Mouse (Mus musculus) embryonic facial prominence, embryonic 13.5 days (tissue): ENCODE results near the gene Snx29. TPM values are rescaled to one million over a fixed set of nuclear protein-coding genes. Genes with fewer than 3 reads are reported as not detected.

Source experiments
- ATAC-seq: fragments of 200-750 bp; cut with Nextera tagmentation; 2 replicates; pipeline ENCODE4 v1.8.0; 2017; ENCODE audit warnings: low read depth; ENCODE audit not compliant: insufficient number of reproducible peaks, insufficient read depth, low FRiP score, low TSS enrichment
- H3K27ac ChIP-seq: fragments of 300-500 bp; sonication (generic); 2 replicates; pipeline ENCODE4 v1.5.1; 2015; ENCODE audit warnings: moderate library complexity, mild to moderate bottlenecking, inconsistent platforms
- H3K27me3 ChIP-seq: fragments of 300-500 bp; sonication (generic); 2 replicates; pipeline ENCODE4 v1.6.1; 2015; ENCODE audit warnings: mild to moderate bottlenecking, inconsistent platforms
- H3K36me3 ChIP-seq: fragments of 300-500 bp; sonication (generic); 2 replicates; pipeline ENCODE4 v1.6.1; 2015; ENCODE audit warnings: mild to moderate bottlenecking, inconsistent platforms
- H3K4me1 ChIP-seq: fragments of 300-500 bp; sonication (generic); 2 replicates; pipeline ENCODE4 v1.6.1; 2015; ENCODE audit warnings: inconsistent platforms
- H3K4me2 ChIP-seq: fragments of 300-500 bp; sonication (generic); 2 replicates; pipeline ENCODE4 v1.6.1; 2015; ENCODE audit warnings: moderate library complexity, mild to moderate bottlenecking, inconsistent platforms
- H3K4me3 ChIP-seq: fragments of 300-500 bp; sonication (generic); 2 replicates; pipeline ENCODE4 v1.5.1; 2015; ENCODE audit warnings: mild to moderate bottlenecking, inconsistent platforms
- H3K9ac ChIP-seq: fragments of 300-500 bp; sonication (generic); 2 replicates; pipeline ENCODE4 v1.6.1; 2015; ENCODE audit warnings: mild to moderate bottlenecking, inconsistent platforms
- H3K9me3 ChIP-seq: fragments of 300-500 bp; sonication (generic); 2 replicates; pipeline ENCODE4 v1.6.1; 2016; ENCODE audit warnings: inconsistent platforms
- WGBS: fragments of 180-500 bp; shearing (Covaris S2); methylation state at CpG from one replicate; pipeline ENCODE4 v1.1.7; 2015; ENCODE audit warnings: mixed read lengths; 5-methylcytosine and 5-hydroxymethylcytosine counted together
- polyA plus RNA-seq: library from polyadenylated mRNA; unstranded; fragments of >200 nt; fragmentation: Nextera tagmentation; extraction: Ambion mirVana; gene quantifications from 2 replicates; pipeline ENCODE4 v1.2.1, GENCODE M21; 2015

Gene Snx29
- polyA plus RNA-seq, 1 experiment from 2014 or later: 18.1 TPM

DNA sequence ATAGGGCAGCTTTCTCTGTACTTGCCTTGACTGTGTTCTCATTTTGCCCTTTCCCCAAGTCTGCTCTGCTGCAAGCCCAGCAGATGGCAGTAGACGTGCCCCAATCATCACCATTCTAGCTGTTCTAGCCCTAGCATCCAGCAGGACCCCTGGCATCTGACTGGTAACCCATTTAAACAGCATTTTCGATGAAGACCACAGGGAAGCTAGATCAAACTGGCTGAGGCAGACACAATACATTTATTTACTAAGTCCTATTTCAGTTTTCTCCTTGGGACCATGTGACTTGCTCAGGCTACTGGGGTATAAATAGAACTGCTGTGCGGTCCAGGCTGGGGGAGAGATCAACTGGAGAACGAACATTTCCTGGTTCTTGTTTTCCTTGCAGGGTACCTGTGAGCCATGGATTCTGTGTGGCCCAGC is 257.0 kb downstream of the Snx29 start:
- H3K4me3 ChIP-seq: no peak overlapping the region
- no peaks in the 10 kb centered on the region for H3K9me3 ChIP-seq
- H3K9ac ChIP-seq: no peak overlapping the region
- H3K4me1 ChIP-seq: no peaks in the 10 kb centered on the region
- H3K27ac ChIP-seq: no peak overlapping the region
- H3K36me3 ChIP-seq: no peaks in the 10 kb centered on the region
- H3K27me3 ChIP-seq: no peaks in the 10 kb centered on the region
- WGBS: 42% methylated on average over 4 of the region's 4 CpGs
- no peak for ATAC-seq
- H3K4me2 ChIP-seq: no peak overlapping the region

DNA sequence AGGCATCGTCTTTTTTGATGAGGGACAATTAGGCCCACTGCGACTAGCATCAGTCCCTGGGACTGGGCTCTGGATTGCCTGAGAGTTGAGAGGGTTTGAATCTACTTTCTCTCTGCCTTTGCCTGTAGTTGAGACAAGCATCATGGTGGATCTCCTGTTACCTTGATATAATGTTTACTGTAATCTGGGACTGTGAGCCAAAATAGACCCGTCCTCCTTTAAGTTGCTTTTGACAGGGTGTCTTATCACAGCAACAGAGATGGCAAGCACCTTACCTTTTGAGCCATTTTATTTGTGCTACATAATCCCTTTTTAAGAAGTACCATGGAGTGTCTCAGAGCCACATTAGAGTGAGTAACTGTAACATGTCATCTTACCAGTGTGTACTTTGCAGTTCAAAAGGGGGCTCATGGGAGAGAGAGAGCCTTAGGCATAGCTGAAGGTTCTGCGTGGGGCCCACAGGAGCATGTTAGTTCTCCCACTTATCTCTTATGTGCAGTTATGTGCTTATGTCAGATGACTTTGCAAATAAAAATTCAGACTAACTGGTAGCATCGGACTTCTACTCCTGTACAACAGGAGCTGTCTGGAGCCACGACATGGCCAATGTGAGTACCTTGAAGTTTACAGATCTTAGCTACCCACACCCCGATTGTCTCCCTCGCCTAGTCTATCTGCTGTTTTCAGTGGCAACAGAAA is 261.4 kb downstream of the Snx29 start:
- Histone ChIP-seq H3K4me2 (no peak overlapping the region), H3K4me3 (no peak overlapping the region), H3K4me1 (no peaks in the 10 kb centered on the region), H3K36me3 (no peaks in the 10 kb centered on the region), H3K27ac (no peak overlapping the region), H3K27me3 (no peaks in the 10 kb centered on the region), H3K9me3 (no peaks in the 10 kb centered on the region), H3K9ac (no peak overlapping the region)
- no peak for ATAC-seq
- WGBS: 80% methylated on average over 8 of the region's 8 CpGs

DNA sequence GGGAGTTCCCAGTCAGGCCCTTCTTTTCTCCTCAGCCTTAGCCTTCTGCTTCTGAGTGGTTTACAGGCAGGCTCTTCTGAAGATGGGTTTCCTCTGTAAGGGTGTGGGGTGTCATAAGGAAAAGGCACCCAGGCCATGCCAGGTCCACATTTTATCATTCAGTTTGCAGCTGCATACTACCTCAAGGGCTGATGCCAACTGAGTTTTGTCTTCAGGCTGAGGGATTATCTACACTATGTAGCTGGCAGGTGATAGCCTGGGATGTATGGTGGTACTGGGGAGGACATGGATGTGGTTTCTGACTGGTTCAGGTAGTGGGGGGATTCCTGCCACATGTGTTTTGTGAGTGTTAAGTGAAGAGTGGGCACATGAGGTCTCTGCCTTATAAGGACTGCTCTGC is 266.0 kb downstream of the Snx29 start:
- H3K9ac ChIP-seq: no peak overlapping the region
- no peak overlapping the region for H3K27ac ChIP-seq
- ATAC-seq: no peak
- no peak overlapping the region for H3K4me3 ChIP-seq
- no peak overlapping the region for H3K4me2 ChIP-seq
- no peaks in the 10 kb centered on the region for H3K4me1 ChIP-seq
- H3K27me3 ChIP-seq: no peaks in the 10 kb centered on the region
- H3K36me3 ChIP-seq: no peaks in the 10 kb centered on the region
- no peaks in the 10 kb centered on the region for H3K9me3 ChIP-seq

- Histone ChIP-seq H3K9me3 (no peaks in the 10 kb centered on the region), H3K9ac (no peak overlapping the region), H3K27ac (no peak overlapping the region), H3K36me3 (no peaks in the 10 kb centered on the region), H3K4me1 (no peaks in the 10 kb centered on the region), H3K27me3 (no peaks in the 10 kb centered on the region), H3K4me2 (no peak overlapping the region), H3K4me3 (no peak overlapping the region)
- no peak for ATAC-seq
- WGBS: 72% methylated on average over 2 of the region's 2 CpGs
Observed at GRCm38 (mm10) chr16:11589336-11589735, 266.6 kb downstream of the Snx29 start.

GRCm38 (mm10) chr16:11589782-11590695 is 267.3 kb downstream of the Snx29 start:
- Histone ChIP-seq H3K9ac (no peak overlapping the region), H3K36me3 (no peaks in the 10 kb centered on the region), H3K4me2 (no peak overlapping the region), H3K9me3 (no peaks in the 10 kb centered on the region), H3K27ac (no peak overlapping the region), H3K4me1 (no peaks in the 10 kb centered on the region), H3K4me3 (no peak overlapping the region), H3K27me3 (no peaks in the 10 kb centered on the region)
- ATAC-seq: no peak
- 84% methylated on average over 10 of the region's 10 CpGs for WGBS

DNA sequence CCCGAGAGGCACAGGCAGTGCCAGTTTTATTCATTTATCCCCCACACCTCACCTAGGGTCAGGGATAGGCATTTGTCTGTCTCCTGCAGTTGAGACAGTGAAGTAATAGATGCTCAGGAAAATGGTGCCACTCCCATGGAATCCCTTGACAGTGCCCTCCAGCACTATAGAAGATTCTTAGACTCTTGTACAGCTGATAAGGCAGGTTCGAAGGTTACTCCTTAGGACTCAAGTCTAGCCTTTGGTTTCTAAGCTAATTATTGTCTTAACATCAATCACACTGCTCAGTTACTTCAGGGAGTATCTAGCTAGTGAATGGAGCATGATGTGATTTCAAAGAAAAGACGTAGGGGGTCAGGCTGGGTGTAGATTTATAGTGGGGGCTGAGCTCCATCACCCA is 273.9 kb downstream of the Snx29 start:
- WGBS: 80% methylated on average over 3 of the region's 3 CpGs
- ATAC-seq: no peak
- Histone ChIP-seq H3K36me3 (no peaks in the 10 kb centered on the region), H3K9ac (no peak overlapping the region), H3K27me3 (no peaks in the 10 kb centered on the region), H3K27ac (no peak overlapping the region), H3K4me2 (no peak overlapping the region), H3K4me3 (no peak overlapping the region), H3K4me1 (0 out of 2 replicates have a peak, but pooled peaks cover 7% of the 10 kb centered on the region), H3K9me3 (no peaks in the 10 kb centered on the region)

GRCm38 (mm10) chr16:11597769-11598168 is 275.1 kb downstream of the Snx29 start:
- no peak for ATAC-seq
- H3K4me2 ChIP-seq: no peak overlapping the region
- no peak overlapping the region; the same call in 1 of the 2 replicates for H3K27ac ChIP-seq
- H3K36me3 ChIP-seq: no peaks in the 10 kb centered on the region
- H3K4me1 ChIP-seq: 0 out of 2 replicates have a peak, but pooled peaks cover 7% of the 10 kb centered on the region
- WGBS: 37% methylated on average over 7 of the region's 7 CpGs
- H3K9me3 ChIP-seq: no peaks in the 10 kb centered on the region
- H3K4me3 ChIP-seq: no peak overlapping the region
- H3K9ac ChIP-seq: no peak overlapping the region
- H3K27me3 ChIP-seq: no peaks in the 10 kb centered on the region

GRCm38 (mm10) chr16:11599523-11599922 is 276.8 kb downstream of the Snx29 start:
- H3K36me3 ChIP-seq: no peaks in the 10 kb centered on the region
- 0 out of 2 replicates have a peak, but pooled peaks cover 7% of the 10 kb centered on the region for H3K4me1 ChIP-seq
- H3K4me2 ChIP-seq: no peak overlapping the region
- H3K27me3 ChIP-seq: no peaks in the 10 kb centered on the region
- no peak overlapping the region for H3K27ac ChIP-seq
- H3K9me3 ChIP-seq: no peaks in the 10 kb centered on the region
- no peak for ATAC-seq
- H3K4me3 ChIP-seq: no peak overlapping the region
- no peak overlapping the region for H3K9ac ChIP-seq
- 71% methylated on average over 3 of the region's 3 CpGs for WGBS

GRCm38 (mm10) chr16:11601336-11602082 is 278.8 kb downstream of the Snx29 start:
- no peaks in the 10 kb centered on the region for H3K36me3 ChIP-seq
- H3K27ac ChIP-seq: no peak overlapping the region
- H3K4me2 ChIP-seq: no peak overlapping the region
- 88% methylated on average over 1 of the region's 1 CpGs for WGBS
- 0 out of 2 replicates have a peak, but pooled peaks cover 7% of the 10 kb centered on the region for H3K4me1 ChIP-seq
- H3K27me3 ChIP-seq: no peaks in the 10 kb centered on the region
- H3K9ac ChIP-seq: no peak overlapping the region
- no peak overlapping the region for H3K4me3 ChIP-seq
- ATAC-seq: no peak
- no peaks in the 10 kb centered on the region for H3K9me3 ChIP-seq

GRCm38 (mm10) chr16:11603667-11604422 is 281.1 kb downstream of the Snx29 start:
- Histone ChIP-seq H3K9me3 (no peaks in the 10 kb centered on the region), H3K27ac (no peak overlapping the region), H3K4me3 (no peak overlapping the region), H3K27me3 (no peaks in the 10 kb centered on the region), H3K36me3 (no peaks in the 10 kb centered on the region), H3K9ac (no peak overlapping the region), H3K4me2 (no peak overlapping the region), H3K4me1 (no peaks in the 10 kb centered on the region)
- WGBS: 65% methylated on average over 5 of the region's 5 CpGs
- no peak for ATAC-seq
